Mouse (Mus musculus) hindbrain, embryonic 11.5 days (tissue): ENCODE results near the gene Rbpjl. TPM values are rescaled to one million over a fixed set of nuclear protein-coding genes. Genes with fewer than 3 reads are reported as not detected.

Source experiments
- ATAC-seq: fragments of 200-750 bp; cut with Nextera tagmentation; 2 replicates; pipeline ENCODE4 v1.8.0; 2017; ENCODE audit warnings: mild to moderate bottlenecking, moderate TSS enrichment, moderate library complexity; ENCODE audit not compliant: low FRiP score
- DNase-seq: peaks from one replicate; pipeline ENCODE4 v3.0.0-alpha.2; 2015; ENCODE audit warnings: low spot score
- H3K27ac ChIP-seq: fragments of 300-500 bp; sonication (generic); 2 replicates; pipeline ENCODE4 v1.5.1; 2014; ENCODE audit warnings: mild to moderate bottlenecking, low read depth, low read length
- H3K27me3 ChIP-seq: fragments of 300-500 bp; sonication (generic); 2 replicates; pipeline ENCODE4 v1.6.1; 2014; ENCODE audit warnings: mild to moderate bottlenecking, low read length, moderate library complexity, mixed read lengths; ENCODE audit not compliant: control insufficient read depth, insufficient read depth
- H3K36me3 ChIP-seq: fragments of 300-500 bp; sonication (generic); 2 replicates; pipeline ENCODE4 v1.6.1; 2014; ENCODE audit warnings: mild to moderate bottlenecking, low read length, moderate library complexity, mixed read lengths; ENCODE audit not compliant: control insufficient read depth, insufficient read depth
- H3K4me1 ChIP-seq: fragments of 300-500 bp; sonication (generic); replicated peaks from 2 replicates; pipeline ENCODE4 v1.6.1; 2014; ENCODE audit warnings: low read length, mixed read lengths; ENCODE audit not compliant: control insufficient read depth, insufficient read depth
- H3K4me2 ChIP-seq: fragments of 300-500 bp; sonication (generic); replicated peaks from 2 replicates; pipeline ENCODE4 v1.6.1; 2014; ENCODE audit warnings: mild to moderate bottlenecking, low read depth, low read length
- H3K4me3 ChIP-seq: fragments of 300-500 bp; sonication (generic); 2 replicates; pipeline ENCODE4 v1.5.1; 2014; ENCODE audit warnings: low read depth, low read length
- H3K9ac ChIP-seq: fragments of 300-500 bp; sonication (generic); 2 replicates; pipeline ENCODE4 v1.6.1; 2014; ENCODE audit warnings: low read depth, low read length
- H3K9me3 ChIP-seq: fragments of 300-500 bp; sonication (generic); 2 replicates; pipeline ENCODE4 v1.6.1; 2016; ENCODE audit warnings: low read length; ENCODE audit not compliant: control insufficient read depth
- WGBS: fragments of 180-500 bp; shearing (Covaris S2); extraction: QIAGEN DNeasy Blood & Tissue Kit; methylation state at CpG from one replicate; pipeline ENCODE4 v1.1.7; 2014; 5-methylcytosine and 5-hydroxymethylcytosine counted together
- polyA plus RNA-seq: library from polyadenylated mRNA; unstranded; fragments of >200 nt; fragmentation: Nextera tagmentation; extraction: Ambion mirVana; gene quantifications from 2 replicates; pipeline ENCODE4 v1.2.1, GENCODE M21; 2014

The Rbpjl gene
- polyA plus RNA-seq, 1 experiment from 2014 or later = not detected

- no peaks in the 10 kb centered on the region for H3K36me3 ChIP-seq
- 0 out of 2 replicates have a peak within 1 kb of the TSS, but pooled peaks have one; percentile 17 for H3K4me2 ChIP-seq
- 1% methylated on average over 7 of the region's 7 CpGs for whole genome bisulfite sequencing
- H3K9ac ChIP-seq = 0 out of 2 replicates have a peak within 1 kb of the TSS, but pooled peaks have one; percentile 20
- H3K27ac ChIP-seq = no peak within 1 kb of the TSS
- no peak within 1 kb of the TSS for H3K4me3 ChIP-seq
- H3K4me1 ChIP-seq = peaks cover 7% of the 10 kb centered on the region; the same call in 1 of the 2 replicates
- ATAC-seq = no peak
- no peaks in the 10 kb centered on the region for H3K9me3 ChIP-seq
- H3K27me3 ChIP-seq = no peaks in the 10 kb centered on the region
- peak; percentile 33 for DNase-seq
Observed at GRCm38 (mm10) chr2:164456864-164457300, 53.9 kb downstream of the Rbpjl start, which contains the start of gene Sys1. Gene Sys1, plus strand, starts transcription at chr2:164456964.

GRCm38 (mm10) chr2:164457942-164458341 is 55.0 kb downstream of the Rbpjl start:
- Histone ChIP-seq H3K9me3 (no peaks in the 10 kb centered on the region), H3K27me3 (no peaks in the 10 kb centered on the region), H3K4me3 (no peak overlapping the region), H3K27ac (no peak overlapping the region), H3K9ac (no peak overlapping the region), H3K4me2 (no peak overlapping the region), H3K4me1 (peaks cover 9% of the 10 kb centered on the region; the same call in 1 of the 2 replicates), H3K36me3 (no peaks in the 10 kb centered on the region)
- ATAC-seq (no peak), DNase-seq (no peak)
- WGBS = 62% methylated on average over 7 of the region's 7 CpGs

- 82% methylated on average over 8 of the region's 8 CpGs for WGBS
- Histone ChIP-seq H3K9me3 (no peaks in the 10 kb centered on the region), H3K27me3 (no peaks in the 10 kb centered on the region), H3K27ac (no peak overlapping the region), H3K4me1 (peaks cover 9% of the 10 kb centered on the region; the same call in 1 of the 2 replicates), H3K36me3 (no peaks in the 10 kb centered on the region), H3K4me2 (no peak overlapping the region), H3K4me3 (no peak overlapping the region), H3K9ac (no peak overlapping the region)
- ATAC-seq (no peak), DNase-seq (no peak)
Observed at GRCm38 (mm10) chr2:164458535-164458934, 55.6 kb downstream of the Rbpjl start.

GRCm38 (mm10) chr2:164460745-164461551 is 58.0 kb downstream of the Rbpjl start, which contains the start of gene Gm20458:
Gene Gm20458, plus strand, starts transcription at chr2:164460967.
- Histone ChIP-seq H3K4me1 (peaks cover 9% of the 10 kb centered on the region; the same call in 1 of the 2 replicates), H3K4me2 (peak within 1 kb of the TSS; percentile 68), H3K27me3 (no peaks in the 10 kb centered on the region), H3K9ac (peak within 1 kb of the TSS; percentile 79), H3K27ac (peak within 1 kb of the TSS; percentile 89), H3K4me3 (peak within 1 kb of the TSS; percentile 85), H3K9me3 (no peaks in the 10 kb centered on the region), H3K36me3 (0 out of 2 replicates have a peak, but pooled peaks cover 4% of the 10 kb centered on the region)
- ATAC-seq = peak; percentile 98
- DNase-seq = peak; percentile 97
- under 1% methylated on average over 65 of the region's 79 CpGs for WGBS

Other genes starting within 250 kb of the Rbpjl start
- 0.28 TPM in 1 of 2 replicates, not detected in the other for gene Kcns1, start 232.0 kb upstream of the Rbpjl start, polyA plus RNA-seq
- not detected in 2 replicates for gene Wfdc5, start 220.4 kb upstream of the Rbpjl start, polyA plus RNA-seq
- gene Wfdc12, start 212.5 kb upstream of the Rbpjl start, polyA plus RNA-seq = not detected in 2 replicates
- gene Wfdc15a, start 203.0 kb upstream of the Rbpjl start, polyA plus RNA-seq = not detected in 2 replicates
- gene Wfdc15b, start 181.5 kb upstream of the Rbpjl start, polyA plus RNA-seq = not detected in 2 replicates
- gene Svs2, start 164.7 kb upstream of the Rbpjl start, polyA plus RNA-seq = not detected in 2 replicates
- not detected in 2 replicates for gene Svs3b, start 146.5 kb upstream of the Rbpjl start, polyA plus RNA-seq
- not detected in 2 replicates for gene Svs4, start 124.7 kb upstream of the Rbpjl start, polyA plus RNA-seq
- gene Svs3a, start 113.9 kb upstream of the Rbpjl start, polyA plus RNA-seq = not detected in 2 replicates
- gene Svs6, start 86.4 kb upstream of the Rbpjl start, polyA plus RNA-seq = not detected in 2 replicates
- gene Svs5, start 70.4 kb upstream of the Rbpjl start, polyA plus RNA-seq = not detected in 2 replicates
- 0.43 and 0.46 TPM in 2 replicates for gene Slpi, start 14.0 kb upstream of the Rbpjl start, polyA plus RNA-seq
- gene Matn4, start 2.0 kb downstream of the Rbpjl start, polyA plus RNA-seq = 0.71 and 0.91 TPM in 2 replicates
- gene Sdc4, start 40.7 kb downstream of the Rbpjl start, polyA plus RNA-seq = 9.8 and 11.6 TPM in 2 replicates
- 71.3 and 72.2 TPM in 2 replicates for gene Sys1, start 53.8 kb downstream of the Rbpjl start, polyA plus RNA-seq
- gene Gm20458, start 57.8 kb downstream of the Rbpjl start, polyA plus RNA-seq = 4.8 and 5.4 TPM in 2 replicates
- gene Trp53tg5, start 70.6 kb downstream of the Rbpjl start, polyA plus RNA-seq = not detected in 2 replicates
- 2.4 and 3.8 TPM in 2 replicates for gene Dbndd2, start 83.0 kb downstream of the Rbpjl start, polyA plus RNA-seq
- 47.9 and 56.8 TPM in 2 replicates for gene Pigt, start 94.4 kb downstream of the Rbpjl start, polyA plus RNA-seq
- gene Wfdc2, start 159.3 kb downstream of the Rbpjl start, polyA plus RNA-seq = 22.9 TPM in 2 replicates
- not detected in 2 replicates for gene Spint3, start 170.3 kb downstream of the Rbpjl start, polyA plus RNA-seq
- gene Wfdc6a, start 182.3 kb downstream of the Rbpjl start, polyA plus RNA-seq = not detected in 2 replicates
- gene Eppin, start 190.5 kb downstream of the Rbpjl start, polyA plus RNA-seq = not detected in 2 replicates
- gene Wfdc6b, start 210.4 kb downstream of the Rbpjl start, polyA plus RNA-seq = not detected in 2 replicates
- gene Wfdc8, start 210.5 kb downstream of the Rbpjl start, polyA plus RNA-seq = not detected in 2 replicates
- not detected in 2 replicates for gene Wfdc16, start 235.7 kb downstream of the Rbpjl start, polyA plus RNA-seq